ENCODE assay signal across 19 mouse cellular contexts in genomic region chr4:107211465-107211864, GRCm38 (mm10). TPM values are rescaled to one million over a fixed set of nuclear protein-coding genes. Genes with fewer than 3 reads are reported as not detected.
DNase-seq lines count a peak whose midpoint lies in the region; ATAC-seq and TF ChIP-seq lines count a peak whose summit lies in the region.
"Had no signal": no experiment of that assay in that cellular context is flagged by ENCODE, and none has a peak within 500 bp of the region (broad histone marks: within the 10 kb centered on the region; RNA-seq: fewer than 3 reads in every experiment).

No protein-coding gene starts in this region.

- no peak for TF ChIP-seq POLR2A in brain, embryonic 14.5 days (IDR thresholded peaks at IDR 0.05; ENCODE audit: borderline replicate concordance, extremely low read depth, insufficient read depth, insufficient read length, poor library complexity, severe bottlenecking)

- H3K9ac ChIP-seq in heart, embryonic 14.5 days (ENCODE audit: low read length), result no peak overlapping the region
- H3K9ac ChIP-seq in lung, embryonic 15.5 days, result no peak overlapping the region
- no peak overlapping the region for H3K9ac ChIP-seq in liver, embryonic 11.5 days (ENCODE audit: low read depth, low read length)
- H3K9ac ChIP-seq: embryonic facial prominence, embryonic 12.5 days; heart, embryonic 13.5 days; hindbrain, embryonic 12.5 days; liver, embryonic 15.5 days had no signal

- no peak overlapping the region for H3K27ac ChIP-seq in heart, embryonic 14.5 days (replicated peaks in 1 of 2; ENCODE audit: control insufficient read depth in 1 of 2, insufficient read depth in 1 of 2, low read depth in 2 of 2, low read length in 2 of 2)
- peak overlapping the region; percentile 87 for H3K27ac ChIP-seq in lung, embryonic 15.5 days
- no peak overlapping the region for H3K27ac ChIP-seq in liver, embryonic 11.5 days (ENCODE audit: low read depth, low read length)
- H3K27ac ChIP-seq: embryonic facial prominence, embryonic 12.5 days; heart, embryonic 13.5 days; hindbrain, embryonic 12.5 days; liver, embryonic 15.5 days; midbrain, embryonic 10.5 days had no signal

- WGBS in heart, embryonic 14.5 days, result 48% methylated on average over 4 of the region's 4 CpGs
- 51% methylated on average over 4 of the region's 4 CpGs for WGBS in lung, embryonic 15.5 days
- 83% methylated on average over 4 of the region's 4 CpGs for WGBS in liver, embryonic 11.5 days

- H3K27me3 ChIP-seq in heart, embryonic 14.5 days (ENCODE audit: control insufficient read depth, insufficient read depth, low read length), result peaks cover 45% of the 10 kb centered on the region
- no peaks in the 10 kb centered on the region for H3K27me3 ChIP-seq in lung, embryonic 15.5 days
- no peaks in the 10 kb centered on the region for H3K27me3 ChIP-seq in liver, embryonic 11.5 days (replicated peaks; ENCODE audit: control insufficient read depth, insufficient read depth, low read length)
- H3K27me3 ChIP-seq: embryonic facial prominence, embryonic 12.5 days; hindbrain, embryonic 12.5 days; liver, embryonic 15.5 days had no signal

- no peak overlapping the region for H3K4me3 ChIP-seq in heart, embryonic 14.5 days (ENCODE audit: control insufficient read depth in 1 of 2, insufficient read depth in 1 of 2, low read depth in 1 of 2, low read length in 2 of 2)
- no peak overlapping the region for H3K4me3 ChIP-seq in lung, embryonic 15.5 days
- no peak overlapping the region for H3K4me3 ChIP-seq in liver, embryonic 11.5 days (ENCODE audit: low read depth, low read length)
- H3K4me3 ChIP-seq: embryonic facial prominence, embryonic 12.5 days; heart, embryonic 13.5 days; hindbrain, embryonic 12.5 days; liver, embryonic 15.5 days; midbrain, embryonic 10.5 days; myocyte had no signal

- TF ChIP-seq CTCF in brain, embryonic 14.5 days (IDR thresholded peaks at IDR 0.05; ENCODE audit: borderline replicate concordance, extremely low read depth, insufficient read depth, insufficient read length), result no peak

- H3K4me1 ChIP-seq in heart, embryonic 14.5 days (ENCODE audit: control insufficient read depth in 2 of 2, insufficient read depth in 2 of 2, low read length in 2 of 2), result peaks cover 0 to 4% of the 10 kb centered on the region in 2 experiments; a peak in 2 of 4 replicates
- H3K4me1 ChIP-seq in lung, embryonic 15.5 days, result peaks cover 32% of the 10 kb centered on the region
- H3K4me1 ChIP-seq in liver, embryonic 11.5 days (replicated peaks; ENCODE audit: control insufficient read depth, insufficient read depth, low read length), result peaks cover 11% of the 10 kb centered on the region; the same call in 1 of the 2 replicates
- H3K4me1 ChIP-seq: embryonic facial prominence, embryonic 12.5 days; hindbrain, embryonic 12.5 days had no signal

- ATAC-seq in heart, embryonic 14.5 days (ENCODE audit: insufficient number of reproducible peaks, insufficient read depth, low FRiP score, low read depth), result 0 out of 2 replicates have a peak, but pooled peaks have one; percentile 17
- ATAC-seq in lung, embryonic 15.5 days (ENCODE audit: borderline replicate concordance, extremely low read depth, low FRiP score, low TSS enrichment), result no peak
- no peak for ATAC-seq in liver, embryonic 11.5 days (replicated peaks; ENCODE audit: low FRiP score)
- ATAC-seq: intestine, embryonic 16.5 days had no signal

- DNase-seq in heart, adult 11 months, result no peak
- peak; percentile 23 for DNase-seq in brain, embryonic 14.5 days (ENCODE audit: low read depth)
- peak; percentile 57 to 69 for DNase-seq in right cerebral cortex, postnatal 10 days (ENCODE audit: low spot score in 2 of 2)
- no peak for DNase-seq in liver, embryonic 11.5 days (ENCODE audit: low spot score)
- DNase-seq in kidney, adult 8-10 months, result no peak
- DNase-seq: adrenal gland, adult 8-10 months; cerebellum, postnatal 36 days; gastrocnemius, postnatal 14 days had no signal

- H3K4me2 ChIP-seq in heart, embryonic 14.5 days (ENCODE audit: low read length), result no peak overlapping the region
- no peak overlapping the region for H3K4me2 ChIP-seq in lung, embryonic 15.5 days
- H3K4me2 ChIP-seq in liver, embryonic 11.5 days, result no peak overlapping the region
- H3K4me2 ChIP-seq: embryonic facial prominence, embryonic 12.5 days; heart, embryonic 13.5 days; hindbrain, embryonic 12.5 days; liver, embryonic 15.5 days had no signal

- H3K36me3 ChIP-seq in heart, embryonic 14.5 days (ENCODE audit: control insufficient read depth, insufficient read depth, low read length), result peaks cover 13% of the 10 kb centered on the region
- no peaks in the 10 kb centered on the region; the same call in 1 of the 2 replicates for H3K36me3 ChIP-seq in lung, embryonic 15.5 days
- H3K36me3 ChIP-seq in liver, embryonic 11.5 days (ENCODE audit: control insufficient read depth, insufficient read depth, low read length), result no peaks in the 10 kb centered on the region; the same call in 1 of the 2 replicates

- H3K9me3 ChIP-seq in heart, embryonic 14.5 days (ENCODE audit: control insufficient read depth, low read length), result no peaks in the 10 kb centered on the region
- no peaks in the 10 kb centered on the region for H3K9me3 ChIP-seq in lung, embryonic 15.5 days
- H3K9me3 ChIP-seq in liver, embryonic 11.5 days (ENCODE audit: control insufficient read depth, low read length), result no peaks in the 10 kb centered on the region
- H3K9me3 ChIP-seq: embryonic facial prominence, embryonic 12.5 days; heart, embryonic 13.5 days; hindbrain, embryonic 12.5 days; liver, embryonic 15.5 days; midbrain, embryonic 10.5 days had no signal

RNA-seq across cellular contexts. Expression of gene Ldlrad1, which starts 2.5 kb away (rescaled TPM):
- not detected in 2 replicates for polyA plus RNA-seq in heart, embryonic 14.5 days (2014; fragmentation: Nextera tagmentation; extraction: Ambion mirVana)
- 0.08 TPM in 1 of 2 replicates, not detected in the other for polyA plus RNA-seq in brain, embryonic 14.5 days (2012; rRNA removed)
- polyA plus RNA-seq in lung, embryonic 15.5 days (2015; fragmentation: Nextera tagmentation; extraction: Ambion mirVana), result 0.15 TPM in 1 of 2 replicates, not detected in the other
- not detected in 2 replicates for polyA plus RNA-seq in liver, embryonic 11.5 days (2014; fragmentation: Nextera tagmentation; extraction: Ambion mirVana)
- polyA plus RNA-seq: C2C12; embryonic facial prominence, embryonic 12.5 days; heart, embryonic 13.5 days; hindbrain, embryonic 12.5 days; intestine, embryonic 16.5 days; limb, embryonic 11.5 days; liver, embryonic 15.5 days; midbrain, embryonic 10.5 days; myocyte had no signal

RNA-seq across cellular contexts. Expression of gene Tceanc2, which starts 32.5 kb away (rescaled TPM):
- 11.4 and 16.8 TPM in 2 replicates for polyA plus RNA-seq in heart, embryonic 14.5 days (2014; fragmentation: Nextera tagmentation; extraction: Ambion mirVana)
- 14.0 and 14.2 TPM in 2 replicates for polyA plus RNA-seq in brain, embryonic 14.5 days (2012; rRNA removed)
- polyA plus RNA-seq in lung, embryonic 15.5 days (2015; fragmentation: Nextera tagmentation; extraction: Ambion mirVana), result 24.0 and 34.3 TPM in 2 replicates
- polyA plus RNA-seq in liver, embryonic 11.5 days (2014; fragmentation: Nextera tagmentation; extraction: Ambion mirVana), result 23.0 and 32.3 TPM in 2 replicates

RNA-seq across cellular contexts. Expression of gene Tmem59, which starts 33.3 kb away (rescaled TPM):
- 330 and 352 TPM in 2 replicates for polyA plus RNA-seq in heart, embryonic 14.5 days (2014; fragmentation: Nextera tagmentation; extraction: Ambion mirVana)
- polyA plus RNA-seq in brain, embryonic 14.5 days (2012; rRNA removed), result 183 and 194 TPM in 2 replicates
- 421 and 454 TPM in 2 replicates for polyA plus RNA-seq in lung, embryonic 15.5 days (2015; fragmentation: Nextera tagmentation; extraction: Ambion mirVana)
- polyA plus RNA-seq in liver, embryonic 11.5 days (2014; fragmentation: Nextera tagmentation; extraction: Ambion mirVana), result 221 and 223 TPM in 2 replicates

RNA-seq across cellular contexts. Expression of gene Lrrc42, which starts 41.9 kb away (rescaled TPM):
- polyA plus RNA-seq in heart, embryonic 14.5 days (2014; fragmentation: Nextera tagmentation; extraction: Ambion mirVana), result 46.3 and 52.0 TPM in 2 replicates
- 33.9 and 34.8 TPM in 2 replicates for polyA plus RNA-seq in brain, embryonic 14.5 days (2012; rRNA removed)
- polyA plus RNA-seq in lung, embryonic 15.5 days (2015; fragmentation: Nextera tagmentation; extraction: Ambion mirVana), result 71.7 and 72.6 TPM in 2 replicates
- 40.7 and 41.1 TPM in 2 replicates for polyA plus RNA-seq in liver, embryonic 11.5 days (2014; fragmentation: Nextera tagmentation; extraction: Ambion mirVana)

RNA-seq across cellular contexts. Expression of gene Hspb11, which starts 41.9 kb away (rescaled TPM):
- polyA plus RNA-seq in heart, embryonic 14.5 days (2014; fragmentation: Nextera tagmentation; extraction: Ambion mirVana), result 32.9 and 40.6 TPM in 2 replicates
- 15.9 and 19.9 TPM in 2 replicates for polyA plus RNA-seq in brain, embryonic 14.5 days (2012; rRNA removed)
- polyA plus RNA-seq in lung, embryonic 15.5 days (2015; fragmentation: Nextera tagmentation; extraction: Ambion mirVana), result 35.2 and 38.7 TPM in 2 replicates
- 14.8 and 16.0 TPM in 2 replicates for polyA plus RNA-seq in liver, embryonic 11.5 days (2014; fragmentation: Nextera tagmentation; extraction: Ambion mirVana)

Comparison
In these comparisons a context has a peak if more than half of its experiments do, and no peak if none do; other contexts are left out.
1. DNase-seq: peak in brain, embryonic 14.5 days (single experiment) and right cerebral cortex, postnatal 10 days (2 of 2); none in heart, adult 11 months (single experiment), liver, embryonic 11.5 days (single experiment) and kidney, adult 8-10 months (0 of 2).